Mouse (Mus musculus) B cell, adult (primary cell): ENCODE results near the gene Rd3. TPM values are rescaled to one million over a fixed set of nuclear protein-coding genes. Genes with fewer than 3 reads are reported as not detected.

Experiments used
- total RNA-seq: library from RNA; stranded (reverse); gene quantifications from 4 replicates; pipeline ENCODE4 v1.2.4, GENCODE M21; 2023; ENCODE audit not compliant: inconsistent age

Gene Rd3
- total RNA-seq: not detected in 4 replicates

DNA sequence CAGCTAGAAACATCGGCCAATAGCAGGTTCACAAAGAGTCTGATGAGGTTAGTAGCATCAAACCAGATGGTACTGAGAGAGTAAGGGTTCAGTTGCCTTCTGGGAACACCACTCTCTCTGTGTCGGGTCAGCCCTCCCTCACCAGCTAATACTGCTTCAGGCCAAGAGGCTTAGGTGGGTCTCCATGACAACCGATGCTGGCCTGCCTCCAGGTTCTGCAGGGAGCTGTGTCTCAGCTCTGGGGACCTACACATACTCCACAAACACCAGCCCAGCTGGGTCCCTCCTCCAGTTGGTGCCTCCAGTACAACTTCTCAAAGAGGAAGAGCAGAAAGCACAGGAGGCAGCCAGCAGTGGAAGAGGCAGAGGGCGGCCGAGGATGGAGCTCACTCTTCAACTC lies at the start of gene Rd3:
TSS of gene Rd3 (plus strand) at position 184 of the 400 bp plus-strand sequence.

Other genes starting within 250 kb of the Rd3 start
- 2.3 to 2.9 TPM (median 2.6 TPM) in 4 replicates for gene Nek2, start 155.9 kb upstream of the Rd3 start, total RNA-seq
- 9.3 to 10.9 TPM (median 9.9 TPM) in 4 replicates for gene Slc30a1, start 70.6 kb upstream of the Rd3 start, total RNA-seq
- gene Traf5, start 115.2 kb downstream of the Rd3 start, total RNA-seq: 162 to 183 TPM (median 174 TPM) in 4 replicates
- 11.3 to 15.2 TPM (median 14.3 TPM) in 4 replicates for gene Rcor3, start 160.7 kb downstream of the Rd3 start, total RNA-seq
- not detected in 4 replicates for gene Kcnh1, start 213.4 kb downstream of the Rd3 start, total RNA-seq